Mouse (Mus musculus) thymus, adult 2 months (tissue): ENCODE data around the gene Bckdk.

ENCODE experiments used
- CTCF ChIP-seq: fragments of 200-500 bp; IDR thresholded peaks from 2 replicates; pipeline ENCODE4 v1.5.1; 2012; ENCODE audit warnings: mild to moderate bottlenecking, control low read depth, low read length, moderate library complexity, borderline replicate concordance; ENCODE audit not compliant: control insufficient read depth, poor library complexity, insufficient read depth; ENCODE audit errors: extremely low read depth
- POLR2A ChIP-seq: fragments of 200-500 bp; IDR thresholded peaks from 2 replicates; pipeline ENCODE4 v1.6.1; 2012; ENCODE audit warnings: mild to moderate bottlenecking, low read length, control low read depth, moderate library complexity; ENCODE audit not compliant: control insufficient read depth, poor library complexity, insufficient read depth; ENCODE audit errors: extremely low read depth

GRCm38 (mm10) chr7:127866434-127866833 lies 37.4 kb upstream of the Bckdk start:
- no peak for TF ChIP-seq CTCF
- TF ChIP-seq POLR2A = no peak
